Mouse (Mus musculus): ENCODE data around the gene Slc9a8.

The Slc9a8 gene

DNA sequence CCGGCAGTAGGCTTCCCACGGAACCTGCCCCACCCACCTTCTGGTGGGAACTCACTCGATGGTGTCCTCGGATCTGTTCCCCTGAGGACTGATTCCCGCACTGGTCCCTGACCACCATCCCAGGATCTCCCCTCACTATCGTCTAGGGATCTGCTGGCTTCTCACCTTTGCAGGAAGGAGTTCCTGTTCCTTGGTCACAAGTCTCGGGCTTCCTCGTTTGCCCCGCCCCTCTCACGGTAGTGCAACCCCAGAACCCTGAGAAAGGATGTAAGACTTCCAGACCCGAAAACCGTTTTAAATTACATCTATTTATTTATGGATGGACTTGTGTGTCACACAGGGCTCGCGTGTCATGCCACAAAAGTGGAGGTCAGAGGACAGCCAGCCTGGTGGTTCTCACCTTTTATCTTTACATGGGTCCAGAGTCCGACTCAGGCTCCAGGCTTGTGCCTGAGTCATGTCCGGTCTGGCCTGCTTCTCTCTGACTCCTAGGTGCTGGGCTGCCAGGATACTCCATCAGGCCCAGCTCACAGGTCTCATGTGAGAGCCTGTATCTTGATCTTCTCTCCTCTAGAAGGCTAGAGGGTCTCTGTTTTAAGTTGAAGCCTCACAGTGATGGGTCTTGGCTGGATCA is 14.1 kb upstream of the Slc9a8 start:
- CTCF ChIA-PET, result no interaction called here

- CTCF ChIA-PET, result no interaction called here
Measured at GRCm38 (mm10) chr2:167414461-167414860, 7.1 kb upstream of the Slc9a8 start.

- CTCF ChIA-PET, result no interaction called here
Measured at GRCm38 (mm10) chr2:167415970-167416563, 5.4 kb upstream of the Slc9a8 start.

DNA sequence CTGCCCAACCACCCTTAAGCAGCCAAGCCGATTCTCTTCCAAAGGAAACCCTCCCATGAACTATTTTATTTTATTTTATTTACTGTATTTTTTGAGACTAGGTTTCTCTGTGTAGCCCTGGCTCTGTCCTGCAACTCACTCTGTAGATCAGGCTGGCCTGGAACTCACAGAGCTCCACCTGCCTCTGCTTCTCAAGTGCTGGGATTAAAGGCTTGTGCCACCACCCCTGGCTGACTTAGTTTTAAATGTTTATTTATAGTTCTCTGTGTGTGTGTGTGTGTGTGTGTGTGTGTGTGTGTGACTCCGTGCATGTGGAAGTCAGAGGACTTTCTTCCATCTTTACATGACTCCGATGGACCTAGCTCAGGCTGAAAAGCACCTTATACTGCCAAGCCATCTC is 4.5 kb upstream of the Slc9a8 start:
- CTCF ChIA-PET, result interaction anchor here (0.6 to 0.9 kb wide), 3 partner anchors 35 to 353 kb away, joined by 3 read pairs; no protein-coding TSS in a partner anchor

DNA sequence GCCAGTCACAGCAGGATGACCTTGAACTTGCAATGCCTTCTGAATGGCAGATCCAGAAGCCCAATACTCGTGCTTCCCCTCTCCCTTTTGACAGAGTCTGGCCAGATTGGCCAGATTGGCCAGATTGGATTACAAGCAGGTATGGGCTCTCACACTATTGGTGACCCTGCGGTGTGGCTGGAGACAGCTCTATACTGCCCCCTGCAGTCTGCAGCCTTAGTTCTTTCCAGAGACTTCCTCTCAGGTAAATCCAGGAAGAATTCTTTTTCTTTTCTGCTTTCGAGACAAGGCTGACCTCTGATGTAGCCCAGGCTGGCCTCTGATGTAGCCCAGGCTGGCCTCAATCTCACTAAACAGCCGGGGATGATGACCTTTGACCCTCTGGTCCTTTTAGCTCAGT is 3.8 kb upstream of the Slc9a8 start:
- CTCF ChIA-PET, result interaction anchor here (0.6 to 1.2 kb wide), 4 partner anchors 36 to 138 kb away, joined by 3 to 6 read pairs (median 4); no protein-coding TSS in a partner anchor

- CTCF ChIA-PET, result interaction anchor here (0.6 to 0.9 kb wide), 2 partner anchors 140 to 174 kb away, joined by 3 to 5 read pairs; no protein-coding TSS in a partner anchor
Measured at GRCm38 (mm10) chr2:167419204-167419603, 2.3 kb upstream of the Slc9a8 start.

- CTCF ChIA-PET, result interaction anchor here (0.6 to 0.7 kb wide), 2 partner anchors 109 to 220 kb away, joined by 3 to 8 read pairs; no protein-coding TSS in a partner anchor
Measured at GRCm38 (mm10) chr2:167420811-167421241, 686 bp upstream of the Slc9a8 start.

DNA sequence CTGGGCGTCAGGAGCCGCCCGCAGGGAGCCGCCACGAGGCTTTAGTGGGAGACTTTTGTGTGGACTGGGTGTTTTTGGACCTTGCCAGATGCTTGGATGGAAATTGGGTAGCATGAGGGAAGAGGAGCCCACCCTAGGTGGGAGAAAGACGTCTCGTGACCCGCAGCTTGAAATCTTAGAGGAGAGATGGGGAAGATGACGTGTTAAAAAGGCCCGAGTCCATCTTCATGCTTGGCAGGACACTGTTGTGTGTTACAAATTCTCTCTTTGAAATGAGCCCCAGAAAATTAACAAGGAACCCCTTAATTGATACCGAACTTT is 598 bp downstream of the Slc9a8 start:
- CTCF ChIA-PET, result no interaction called here

DNA sequence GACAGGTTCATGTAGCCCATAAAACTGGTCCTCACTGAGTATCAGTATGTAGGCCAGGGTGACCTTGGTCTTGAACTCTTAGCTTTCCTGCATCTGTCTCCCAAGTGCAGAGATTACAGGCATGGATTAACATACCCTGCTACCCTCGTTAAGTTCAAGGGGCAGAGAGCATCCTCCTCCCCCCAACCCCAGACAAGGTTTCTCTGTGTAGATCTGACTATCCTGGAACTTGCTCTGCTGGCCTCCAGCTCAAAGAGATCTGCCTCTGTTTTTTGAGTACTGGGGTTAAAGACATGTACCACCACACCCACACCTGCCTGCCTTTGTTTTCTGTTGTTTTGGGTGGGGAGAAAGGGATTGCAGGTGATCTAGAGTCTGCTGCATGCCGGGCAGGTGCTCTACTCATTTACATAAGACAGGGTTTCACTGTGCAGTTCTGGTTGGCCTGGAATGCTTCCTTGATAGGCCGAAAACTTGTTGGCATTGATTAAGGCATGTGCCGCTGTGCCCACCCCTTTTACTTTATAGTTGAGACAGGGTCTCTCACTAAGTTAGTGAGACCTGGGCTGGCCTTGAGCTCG is 1.6 kb downstream of the Slc9a8 start:
- CTCF ChIA-PET, result interaction anchor here (0.5 to 1.5 kb wide), 2 partner anchors 55 to 124 kb away, joined by 3 to 5 read pairs; no protein-coding TSS in a partner anchor

DNA sequence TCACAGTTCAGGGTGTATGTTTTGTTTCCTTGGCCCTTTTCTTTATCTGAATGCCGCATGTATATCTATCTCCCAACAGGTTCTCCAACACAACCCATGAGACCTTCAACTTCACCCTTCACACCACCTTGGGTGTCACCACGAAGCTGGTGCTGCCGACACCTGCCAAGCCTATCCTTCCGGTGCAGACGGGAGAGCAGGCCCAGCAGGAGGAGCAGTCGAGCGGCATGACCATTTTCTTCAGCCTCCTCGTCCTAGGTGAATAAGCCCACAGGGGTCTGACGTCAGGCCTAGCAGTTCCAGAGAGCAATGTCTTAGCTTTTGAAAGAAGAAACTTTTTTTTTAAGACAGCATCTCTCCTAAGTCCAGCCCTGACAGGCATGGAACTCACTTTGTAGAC is 2.5 kb downstream of the Slc9a8 start:
- CTCF ChIA-PET, result interaction anchor here (1.5 kb wide), 1 partner anchor 124 kb away, joined by 5 read pairs; no protein-coding TSS in a partner anchor

GRCm38 (mm10) chr2:167424516-167424915 is 3.0 kb downstream of the Slc9a8 start:
- CTCF ChIA-PET, result interaction anchor here (1.5 kb wide), 1 partner anchor 125 kb away, joined by 5 read pairs; no protein-coding TSS in a partner anchor

GRCm38 (mm10) chr2:167425407-167425806 is 3.9 kb downstream of the Slc9a8 start:
- CTCF ChIA-PET, result no interaction called here

- CTCF ChIA-PET, result no interaction called here
Measured at GRCm38 (mm10) chr2:167429596-167429995, 8.1 kb downstream of the Slc9a8 start.

GRCm38 (mm10) chr2:167430737-167431417 is 9.4 kb downstream of the Slc9a8 start:
- CTCF ChIA-PET, result no interaction called here

- CTCF ChIA-PET, result no interaction called here
Measured at GRCm38 (mm10) chr2:167431418-167431776, 9.9 kb downstream of the Slc9a8 start.

DNA sequence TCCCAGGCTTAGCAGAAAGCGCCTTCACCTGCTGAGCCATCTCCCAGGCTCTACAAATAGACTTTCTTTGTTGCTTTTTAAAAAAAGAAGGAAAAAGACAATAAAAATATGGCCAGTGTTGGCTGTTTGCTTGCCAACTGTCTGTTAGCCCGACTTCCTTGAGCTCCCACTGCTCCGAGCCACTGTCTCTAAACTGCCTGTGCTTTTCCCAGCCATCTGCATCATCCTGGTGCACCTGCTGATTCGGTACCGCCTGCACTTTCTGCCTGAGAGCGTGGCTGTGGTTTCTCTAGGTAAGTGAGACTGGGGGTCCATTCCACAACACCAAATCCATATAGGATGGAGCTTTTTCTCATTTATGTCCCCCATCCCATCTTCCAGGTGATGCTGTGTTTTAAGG is 13.1 kb downstream of the Slc9a8 start:
- CTCF ChIA-PET, result no interaction called here

DNA sequence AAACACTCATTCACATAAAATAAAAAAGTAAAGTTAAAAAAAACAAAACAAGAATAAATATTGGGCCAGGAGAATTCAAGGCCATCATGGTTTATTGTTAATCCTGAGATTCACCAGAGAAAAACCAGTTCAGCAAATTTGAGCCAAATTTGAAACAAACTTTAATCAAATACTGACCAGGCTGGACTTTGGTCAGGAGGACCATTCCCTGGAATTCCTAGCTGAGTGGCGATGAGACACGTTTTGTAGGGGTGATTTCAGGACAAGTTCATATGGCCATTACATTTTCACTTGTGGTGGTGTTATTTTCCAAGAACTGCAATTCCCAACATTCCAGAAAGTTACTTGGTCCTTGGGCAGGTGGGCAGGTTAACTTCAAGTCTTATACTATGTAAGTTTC is 14.1 kb downstream of the Slc9a8 start:
- CTCF ChIA-PET, result no interaction called here

DNA sequence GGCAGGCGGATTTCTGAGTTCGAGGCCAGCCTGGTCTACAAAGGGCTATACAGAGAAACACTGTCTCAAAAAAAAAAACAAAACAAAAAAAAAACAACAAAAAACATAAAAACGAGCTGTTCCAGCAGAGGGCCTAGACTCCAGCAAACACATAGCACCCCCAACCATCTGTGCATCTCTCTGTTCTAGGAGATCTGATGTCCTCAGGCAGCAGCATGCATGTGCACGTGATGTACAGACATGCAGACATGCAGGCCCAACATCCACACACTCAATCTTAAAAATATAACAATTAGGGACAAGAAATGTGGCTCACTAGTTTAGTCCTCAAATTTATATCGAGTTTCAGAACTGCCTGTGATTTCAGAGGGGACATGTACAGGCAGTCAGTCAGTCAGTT is 14.9 kb downstream of the Slc9a8 start:
- CTCF ChIA-PET, result interaction anchor here (0.6 to 0.7 kb wide), 2 partner anchors 144 to 1103 kb away, joined by 3 read pairs; no protein-coding TSS in a partner anchor

- CTCF ChIA-PET, result no interaction called here
Measured at GRCm38 (mm10) chr2:167439422-167439821, 17.9 kb downstream of the Slc9a8 start.

DNA sequence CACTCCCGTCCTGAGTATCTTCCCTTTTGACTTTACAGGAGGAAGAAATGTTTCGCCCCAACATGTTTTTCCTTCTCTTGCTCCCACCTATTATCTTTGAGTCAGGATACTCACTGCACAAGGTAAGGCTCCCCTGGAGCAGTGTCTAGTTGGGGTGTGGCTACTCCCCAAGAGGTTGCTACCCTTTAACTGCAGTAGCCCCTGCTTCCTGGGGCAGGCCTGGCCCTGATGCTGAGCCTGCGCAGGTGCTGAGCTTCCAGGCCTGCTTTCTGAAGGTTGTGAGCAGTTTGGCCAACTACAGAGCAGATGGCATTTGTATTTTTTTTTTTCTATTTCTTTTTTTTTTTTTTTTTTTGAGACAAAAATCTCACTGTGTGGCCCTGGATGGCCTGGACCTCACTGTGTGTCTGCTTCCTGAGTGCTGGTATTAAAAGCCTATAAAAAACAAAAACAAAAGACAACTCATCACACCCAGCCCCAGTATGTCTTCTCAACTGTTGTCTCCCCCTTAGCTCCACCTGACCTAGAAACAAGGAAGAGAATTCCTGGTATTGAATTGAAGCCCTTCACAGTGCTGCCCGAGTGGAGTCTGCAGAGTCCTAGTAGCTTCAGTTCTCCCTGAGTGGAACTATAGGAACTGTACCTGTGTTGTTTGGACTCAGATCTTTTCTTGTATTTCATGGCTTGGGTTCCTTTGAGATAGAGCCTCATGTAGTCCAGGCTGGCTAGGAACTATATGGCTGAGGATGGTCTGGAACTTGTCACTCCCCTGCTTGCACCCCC is 22.1 kb downstream of the Slc9a8 start:
- CTCF ChIA-PET, result no interaction called here

DNA sequence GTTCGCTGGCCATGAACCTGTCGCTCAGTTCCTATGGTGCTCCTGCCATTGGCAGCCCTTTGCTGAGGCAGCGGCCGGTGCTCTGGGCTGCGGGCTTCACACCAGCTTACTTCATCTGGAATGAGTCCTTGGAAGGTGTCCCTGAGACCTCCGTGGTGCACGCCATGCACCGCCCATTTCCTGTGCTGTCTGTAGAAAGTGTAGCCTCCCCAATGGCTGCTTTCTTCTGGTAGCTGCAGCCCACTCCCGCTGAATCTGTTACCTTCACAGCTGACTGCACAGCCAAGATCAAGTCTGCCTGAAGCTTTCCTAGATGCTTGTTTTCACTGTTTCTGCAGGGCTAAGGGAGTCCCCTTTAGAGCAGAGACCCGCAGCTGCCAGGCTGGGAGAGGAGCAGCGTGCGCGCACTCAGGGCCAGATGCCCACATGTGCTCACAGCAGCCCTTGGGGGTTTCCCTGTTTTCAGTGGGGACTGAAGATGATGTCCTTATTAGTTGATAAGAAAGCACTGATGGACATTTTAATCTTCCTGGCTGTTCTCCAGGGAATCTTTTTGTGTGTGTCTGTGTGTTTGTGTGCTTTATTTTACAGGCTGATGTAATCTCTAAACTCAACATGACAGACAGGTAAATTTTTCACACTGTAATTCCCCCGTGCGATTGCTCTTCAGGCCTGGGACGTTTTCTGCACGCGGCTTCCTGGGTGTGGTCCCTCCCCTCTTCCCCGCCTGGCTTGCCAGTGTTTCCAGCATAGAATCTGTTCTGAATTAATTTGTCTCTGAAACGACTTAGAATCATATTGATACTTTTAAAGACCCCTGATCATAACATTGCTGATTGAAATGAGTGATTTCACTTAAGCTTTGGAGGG is 24.6 kb downstream of the Slc9a8 start:
- CTCF ChIA-PET, result no interaction called here
